Mouse (Mus musculus): ENCODE data around the gene Utp6.

Utp6 gene

DNA sequence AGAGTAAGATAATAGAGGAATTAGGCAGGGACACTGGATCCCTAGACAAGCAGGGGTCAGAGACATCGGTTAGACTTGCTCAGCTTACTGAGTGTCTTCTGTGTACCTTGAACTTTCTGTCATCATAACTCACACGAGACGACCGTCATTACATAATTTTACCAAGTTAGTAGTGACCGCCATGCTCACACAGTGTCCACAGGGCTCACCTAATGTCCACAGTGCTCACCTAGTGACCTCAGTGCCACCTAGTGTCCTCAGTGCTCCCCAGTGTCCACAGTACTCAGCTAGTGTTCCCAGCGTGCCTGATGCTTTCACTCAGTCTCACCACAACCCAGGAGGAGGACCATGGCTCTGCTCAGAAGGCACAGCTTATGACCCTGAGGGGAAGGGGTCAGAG, 77.4 kb downstream of the Utp6 start:
- DNase-seq (ENCODE audit: low read depth in 1 of 2, low spot score in 2 of 2), result no peak
